Mouse (Mus musculus) myocyte (in vitro differentiated cells): ENCODE data around the gene Dennd4a.

Source experiments
- E2F4 ChIP-seq: IDR thresholded peaks from one replicate; pipeline ENCODE4 v1.6.1; 2011; ENCODE audit warnings: mild to moderate bottlenecking, control low read depth, moderate library complexity; ENCODE audit not compliant: insufficient read depth
- MAX ChIP-seq: IDR thresholded peaks from one replicate; pipeline ENCODE4 v1.6.1; 2011; ENCODE audit warnings: low read depth, mild to moderate bottlenecking, control low read depth
- POLR2A ChIP-seq: IDR thresholded peaks from one replicate; pipeline ENCODE4 v1.6.1; 2011; ENCODE audit warnings: low read depth, mild to moderate bottlenecking, control low read depth, moderate library complexity; ENCODE audit not compliant: insufficient read length
- POLR2AphosphoS2 ChIP-seq: IDR thresholded peaks from one replicate; pipeline ENCODE4 v1.6.1; 2011; ENCODE audit warnings: low read depth, control low read depth; ENCODE audit not compliant: insufficient read length
- TCF12 ChIP-seq: IDR thresholded peaks from one replicate; pipeline ENCODE4 v1.6.1; 2011; ENCODE audit warnings: mild to moderate bottlenecking, control low read depth; ENCODE audit not compliant: poor library complexity, insufficient read depth, severe bottlenecking
- TCF3 ChIP-seq: IDR thresholded peaks from one replicate; pipeline ENCODE4 v1.6.1; 2011; ENCODE audit warnings: low read depth, control low read depth; ENCODE audit not compliant: insufficient read length
- USF1 ChIP-seq: IDR thresholded peaks from one replicate; pipeline ENCODE4 v1.6.1; 2011; ENCODE audit warnings: low read depth, mild to moderate bottlenecking, control low read depth, moderate library complexity

- TF ChIP-seq POLR2A (no peak), MAX (no peak), TCF12 (no peak), POLR2AphosphoS2 (no peak), USF1 (no peak), TCF3 (no peak), E2F4 (no peak)
Observed at GRCm38 (mm10) chr9:64886008-64886407, 74.9 kb downstream of the Dennd4a start.
